Mouse (Mus musculus) ES-E14 (cell line): ENCODE measurements around the gene Zcchc8. TPM values are rescaled to one million over a fixed set of nuclear protein-coding genes. Genes with fewer than 3 reads are reported as not detected.
A peak's percentile ranks its signal among the peaks of the same experiment; 100 is the strongest.

ENCODE experiments used
- DNase-seq: peaks from one replicate; pipeline ENCODE4 v3.0.0-alpha.2; 2013; ENCODE audit warnings: low read depth, low spot score
- H3K27ac ChIP-seq: 2 replicates; pipeline ENCODE4 v1.5.1; 2012; ENCODE audit warnings: low read depth, mild to moderate bottlenecking, low read length, moderate library complexity, mixed read lengths; ENCODE audit not compliant: poor library complexity, insufficient read depth, severe bottlenecking
- H3K36me3 ChIP-seq: 2 replicates; pipeline ENCODE4 v1.6.1; 2012; ENCODE audit warnings: mild to moderate bottlenecking, low read length, moderate library complexity, mixed read lengths; ENCODE audit not compliant: control insufficient read depth, poor library complexity, insufficient read depth, severe bottlenecking
- H3K4me1 ChIP-seq, 2 experiments: fragments of 150-350 bp in 1 of 2; sonication (generic) in 1 of 2; 2 replicates each; pipeline ENCODE4 v1.6.1; 2012; ENCODE audit warnings: low read length in 2 of 2, mild to moderate bottlenecking in 1 of 2, mixed read lengths in 1 of 2; ENCODE audit not compliant: control insufficient read depth in 2 of 2, insufficient read depth in 2 of 2, poor library complexity in 1 of 2
- H3K4me3 ChIP-seq, 2 experiments: fragments of 150-350 bp in 1 of 2; sonication (generic) in 1 of 2; 2 replicates each; pipeline ENCODE4 v1.5.1; 2012; ENCODE audit warnings: low read length in 2 of 2, low read depth in 1 of 2, mild to moderate bottlenecking in 1 of 2, mixed read lengths in 1 of 2; ENCODE audit not compliant: insufficient read depth in 1 of 2, poor library complexity in 1 of 2, severe bottlenecking in 1 of 2
- H3K9ac ChIP-seq: 2 replicates; pipeline ENCODE4 v1.6.1; 2012; ENCODE audit warnings: low read depth, mild to moderate bottlenecking, low read length, mixed read lengths; ENCODE audit not compliant: poor library complexity, insufficient read depth, severe bottlenecking
- H3K9me3 ChIP-seq: fragments of 150-350 bp; sonication (generic); 2 replicates; pipeline ENCODE4 v1.6.1; 2012; ENCODE audit warnings: low read depth, mild to moderate bottlenecking, low read length; ENCODE audit not compliant: control insufficient read depth, insufficient read depth
- CHD2 ChIP-seq: IDR thresholded peaks from 2 replicates; pipeline ENCODE4 v1.6.1; 2014; ENCODE audit warnings: mild to moderate bottlenecking, low read depth, low read length, inconsistent platforms
- HCFC1 ChIP-seq: IDR thresholded peaks from 2 replicates; pipeline ENCODE4 v1.6.1; 2012; ENCODE audit warnings: low read length, inconsistent platforms, borderline replicate concordance; ENCODE audit not compliant: insufficient read depth
- MAFK ChIP-seq: IDR thresholded peaks from 2 replicates; pipeline ENCODE4 v1.6.1; 2014; ENCODE audit warnings: mild to moderate bottlenecking, low read depth, low read length, inconsistent platforms; ENCODE audit not compliant: insufficient read depth
- ZC3H11A ChIP-seq: IDR thresholded peaks from 2 replicates; pipeline ENCODE4 v1.6.1; 2012; ENCODE audit warnings: low read depth, mild to moderate bottlenecking, inconsistent platforms, low read length, borderline replicate concordance
- ZNF384 ChIP-seq: IDR thresholded peaks from 2 replicates; pipeline ENCODE4 v1.6.1; 2012; ENCODE audit warnings: low read depth, low read length, inconsistent platforms
- in situ Hi-C, 2 experiments: fragments of 600-800 bp; cut with MboI; formaldehyde crosslinking; loops; one replicate each; pipeline ENCODE4 v1.15.1; 2025; ENCODE audit warnings: low sequenced_read_pairs in 2 of 2, inconsistent platforms in 1 of 2; ENCODE audit not compliant: unreplicated experiment in 2 of 2
- total RNA-seq: library from RNA; depleted of rRNA; stranded (reverse); fragments of 300-350 nt; gene quantifications from 2 replicates; pipeline ENCODE4 v1.2.3, GENCODE M21; 2012

Zcchc8 gene
- total RNA-seq, 1 experiment: 33.0 TPM

DNA sequence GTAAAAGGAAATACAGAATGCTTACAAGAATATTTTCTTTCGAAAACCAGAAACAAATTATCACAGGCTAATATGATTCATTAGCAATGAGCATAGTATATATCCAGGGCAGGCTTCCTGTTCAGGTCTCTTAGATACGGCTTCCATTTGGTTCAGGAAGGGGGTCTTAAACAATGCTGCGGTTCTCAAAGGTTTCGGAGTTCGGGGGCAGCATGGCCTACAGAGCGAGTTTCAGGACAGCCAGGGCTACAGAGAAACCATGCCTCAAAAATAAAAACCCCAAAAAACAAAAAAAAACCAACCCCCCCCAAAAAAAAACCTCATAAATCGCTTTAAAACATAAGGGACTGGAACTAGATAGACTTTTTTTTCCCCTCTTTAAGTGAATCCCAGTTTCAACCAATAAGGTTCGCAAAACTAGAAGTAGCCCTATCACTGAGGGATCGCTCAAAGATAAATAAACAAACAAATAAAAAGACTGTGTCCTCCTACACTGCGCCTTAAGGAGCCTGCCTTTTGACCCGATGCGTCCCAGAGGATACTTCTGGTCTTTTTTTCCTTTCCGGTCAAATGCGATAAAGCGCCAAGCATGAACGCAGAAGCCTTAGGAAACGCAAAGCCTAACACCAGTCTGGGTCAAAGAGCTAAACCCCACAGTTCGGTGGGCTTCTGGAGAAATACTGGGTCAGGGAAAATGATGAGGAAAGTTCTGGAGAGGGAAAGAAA, 27.6 kb upstream of the Zcchc8 start:
- Histone ChIP-seq H3K4me1 (peaks cover 2 to 5% of the 10 kb centered on the region in 2 experiments; a peak in 2 of 4 replicates), H3K36me3 (peaks cover 12% of the 10 kb centered on the region), H3K27ac (peak overlapping the region; percentile 93), H3K4me3 (peak overlapping the region; percentile 85 to 86), H3K9me3 (no peaks in the 10 kb centered on the region), H3K9ac (peak overlapping the region; percentile 98)
- DNase-seq: no peak
- in situ Hi-C loops: no loop called here
- TF ChIP-seq MAFK (no peak), CHD2 (no peak), HCFC1 (no peak), ZC3H11A (no peak), ZNF384 (no peak)

DNA sequence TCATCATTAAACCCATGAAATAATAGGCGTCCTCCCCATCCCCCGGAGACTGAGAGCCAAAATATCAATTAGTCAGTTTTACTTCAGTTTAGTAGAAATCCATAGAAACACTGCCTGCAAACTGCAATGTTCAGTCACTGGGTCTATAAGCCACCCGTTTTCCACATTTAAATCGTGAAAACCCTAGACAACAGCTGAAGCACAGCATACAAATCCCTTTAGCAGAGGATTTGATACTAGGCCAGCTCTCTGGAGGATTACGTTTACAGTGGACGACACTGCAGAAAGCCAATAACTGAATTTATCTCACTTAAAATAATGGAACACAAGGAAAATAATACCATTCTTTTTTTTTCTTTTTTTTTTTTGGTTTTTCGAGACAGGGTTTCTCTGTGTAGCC, 26.7 kb upstream of the Zcchc8 start:
- peaks cover 15% of the 10 kb centered on the region for H3K36me3 ChIP-seq

DNA sequence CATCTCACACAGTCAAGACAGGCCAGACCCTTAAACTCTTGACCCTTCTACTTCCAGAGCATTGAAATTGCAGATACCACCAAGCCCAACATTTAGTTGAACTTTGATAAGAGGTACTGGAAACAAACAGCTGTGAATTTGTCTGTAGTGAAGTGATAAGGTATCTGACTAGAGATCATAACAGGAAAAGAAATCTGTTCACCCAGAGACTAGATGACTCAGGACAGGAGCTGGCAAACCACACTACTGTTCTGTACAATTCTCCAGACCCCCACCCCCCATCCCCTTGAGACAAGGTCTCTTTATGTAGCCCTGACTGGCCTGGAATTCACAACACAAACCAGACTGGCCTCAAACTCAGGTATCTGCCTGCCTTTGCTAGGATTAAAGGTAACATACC, 25.4 kb upstream of the Zcchc8 start:
- Histone ChIP-seq H3K4me3 (peak overlapping the region in 1 of 2 experiments; percentile 20; a peak in 2 of 4 replicates), H3K27ac (no peak overlapping the region), H3K9me3 (no peaks in the 10 kb centered on the region), H3K36me3 (peaks cover 17% of the 10 kb centered on the region), H3K4me1 (peaks cover 2 to 5% of the 10 kb centered on the region in 2 experiments; a peak in 2 of 4 replicates), H3K9ac (peak overlapping the region; percentile 52; the same call in 1 of the 2 replicates)
- TF ChIP-seq ZNF384 (no peak), ZC3H11A (no peak), HCFC1 (no peak), MAFK (no peak), CHD2 (no peak)
- DNase-seq: no peak
- in situ Hi-C loops: no loop called here

More for the DNA sequence above, 26.7 kb upstream of the Zcchc8 start:
- peak overlapping the region; percentile 69; the same call in 1 of the 2 replicates for H3K9ac ChIP-seq
- no peaks in the 10 kb centered on the region for H3K9me3 ChIP-seq
- peaks cover 2 to 5% of the 10 kb centered on the region in 2 experiments; a peak in 2 of 4 replicates for H3K4me1 ChIP-seq
- in situ Hi-C loops: no loop called here
- H3K27ac ChIP-seq: no peak overlapping the region
- DNase-seq: no peak
- peak overlapping the region; percentile 85 to 86 for H3K4me3 ChIP-seq
- TF ChIP-seq ZC3H11A (no peak), MAFK (no peak), HCFC1 (no peak), CHD2 (no peak), ZNF384 (no peak)

DNA sequence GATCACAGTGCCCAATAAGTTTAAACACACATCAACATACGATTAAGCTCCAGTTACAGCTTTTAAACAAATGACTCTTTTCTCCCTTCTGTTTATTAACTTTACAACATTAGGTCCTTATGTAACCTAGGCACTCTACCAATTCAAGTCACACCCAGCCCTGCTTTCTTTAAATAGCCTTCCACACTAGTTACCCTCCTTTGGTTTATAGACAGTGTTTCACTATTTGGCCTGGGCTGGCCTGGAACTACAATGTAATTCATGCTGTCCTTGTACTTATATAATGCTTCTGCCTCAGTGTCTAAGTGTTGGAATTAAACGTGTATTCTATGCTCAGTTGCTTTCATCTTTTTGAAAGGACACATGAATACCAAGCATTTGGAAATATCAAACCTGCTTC, 23.5 kb upstream of the Zcchc8 start:
- no peaks in the 10 kb centered on the region for H3K9me3 ChIP-seq
- H3K9ac ChIP-seq: no peak overlapping the region
- H3K27ac ChIP-seq: no peak overlapping the region
- in situ Hi-C loops: no loop called here
- peaks cover 22% of the 10 kb centered on the region for H3K36me3 ChIP-seq
- peaks cover 2 to 5% of the 10 kb centered on the region in 2 experiments; a peak in 2 of 4 replicates for H3K4me1 ChIP-seq
- TF ChIP-seq CHD2 (no peak), ZNF384 (no peak), MAFK (no peak), ZC3H11A (no peak), HCFC1 (no peak)
- no peak for DNase-seq
- no peak overlapping the region for H3K4me3 ChIP-seq
